Mouse (Mus musculus): Measurements from ENCODE around the gene Cox4i1. TPM values are rescaled to one million over a fixed set of nuclear protein-coding genes. Genes with fewer than 3 reads are reported as not detected.

Gene Cox4i1
- total and polyA plus RNA-seq, 3 experiments: 519 to 970 (median 711) TPM

GRCm38 (mm10) chr8:120681113-120681512 lies 13.1 kb downstream of the Cox4i1 start:
- no peak overlapping the region for H3K4me3 ChIP-seq (replicated peaks in 1 of 3; ENCODE audit: low read depth in 2 of 3, low read length in 2 of 3, poor library complexity in 1 of 3)
- no peaks in the 10 kb centered on the region for H3K9me3 ChIP-seq (replicated peaks; ENCODE audit: low read length)
- dilution Hi-C loops (cut with MboI; ENCODE audit: extremely low pct_ligation_motif_present, extremely low pct_unique_long_range_greater_than_20kb, low sequenced_read_pairs): no loop called here
- H3K27me3 ChIP-seq (replicated peaks): no peaks in the 10 kb centered on the region
- H3K36me3 ChIP-seq (replicated peaks in 1 of 2; ENCODE audit: control insufficient read depth in 1 of 2, insufficient read depth in 1 of 2, low read length in 1 of 2): peaks cover 0 to 4% of the 10 kb centered on the region in 2 experiments
- H3K4me2 ChIP-seq (ENCODE audit: insufficient read depth, low read depth, poor library complexity, severe bottlenecking): no peak overlapping the region
- H3K79me2 ChIP-seq (replicated peaks; ENCODE audit: control insufficient read depth, extremely low read depth, insufficient read depth, poor library complexity, severe bottlenecking): no peaks in the 10 kb centered on the region
- no peak for TF ChIP-seq CTCF (conservative IDR thresholded peaks at IDR 0.05 in 1 of 2, IDR thresholded peaks at IDR 0.05 in 1 of 2; ENCODE audit: low read depth in 2 of 2, low read length in 2 of 2)
- TF ChIP-seq MYC (IDR thresholded peaks at IDR 0.05; ENCODE audit: low read depth, low read length): 0 out of 2 replicates have a peak, but pooled peaks have one; percentile 23
- no peak for TF ChIP-seq ZNF384 (IDR thresholded peaks at IDR 0.05; ENCODE audit: low read depth, low read length)
- TF ChIP-seq MAFK (IDR thresholded peaks at IDR 0.05; ENCODE audit: insufficient replicate concordance, low read length): no peak
- TF ChIP-seq IRF4 (IDR thresholded peaks at IDR 0.05; ENCODE audit: low read depth, low read length): no peak
- no peak for TF ChIP-seq ZMIZ1 (IDR thresholded peaks at IDR 0.05; ENCODE audit: low read depth, low read length)
- TF ChIP-seq MAX (IDR thresholded peaks at IDR 0.05; ENCODE audit: low read length): peak; percentile 38; the same call in 1 of the 2 replicates
- TF ChIP-seq RAD21 (IDR thresholded peaks at IDR 0.05; ENCODE audit: low read depth, low read length): no peak
- TF ChIP-seq EP300 (IDR thresholded peaks at IDR 0.05; ENCODE audit: low read length): no peak
- no peak overlapping the region for H3K9ac ChIP-seq (ENCODE audit: insufficient read depth, low read depth)
- in situ Hi-C loops (cut with MboI; ENCODE audit: low pct_ligation_motif_present, low pct_unique_long_range_greater_than_20kb, low sequenced_read_pairs): loop anchor here (5.0 kb wide), 1 partner anchor 111 kb away; no protein-coding TSS in a partner anchor
- DNase-seq (ENCODE audit: extremely low read depth): no peak
- H3K4me1 ChIP-seq (ENCODE audit: control insufficient read depth in 1 of 2, insufficient read depth in 2 of 2): peaks cover 24 to 55% of the 10 kb centered on the region in 2 experiments
- no peak overlapping the region for H3K27ac ChIP-seq (ENCODE audit: insufficient read depth, low read depth)

GRCm38 (mm10) chr8:120683602-120684001 lies 15.6 kb downstream of the Cox4i1 start:
- Histone ChIP-seq H3K79me2 (replicated peaks; ENCODE audit: control insufficient read depth, extremely low read depth, insufficient read depth, poor library complexity, severe bottlenecking) (no peaks in the 10 kb centered on the region), H3K4me2 (ENCODE audit: insufficient read depth, low read depth, poor library complexity, severe bottlenecking) (no peak overlapping the region), H3K36me3 (replicated peaks in 1 of 2; ENCODE audit: control insufficient read depth in 1 of 2, insufficient read depth in 1 of 2, low read length in 1 of 2) (no peaks in the 10 kb centered on the region), H3K9ac (ENCODE audit: insufficient read depth, low read depth) (no peak overlapping the region), H3K27me3 (replicated peaks) (peaks cover 10% of the 10 kb centered on the region), H3K9me3 (replicated peaks; ENCODE audit: low read length) (no peaks in the 10 kb centered on the region), H3K27ac (ENCODE audit: insufficient read depth, low read depth) (no peak overlapping the region), H3K4me3 (replicated peaks in 1 of 3; ENCODE audit: low read depth in 2 of 3, low read length in 2 of 3, poor library complexity in 1 of 3) (no peak overlapping the region), H3K4me1 (ENCODE audit: control insufficient read depth in 1 of 2, insufficient read depth in 2 of 2) (peaks cover 24 to 60% of the 10 kb centered on the region in 2 experiments)
- peak; percentile 70 for DNase-seq (ENCODE audit: extremely low read depth)
- in situ Hi-C loops (cut with MboI; ENCODE audit: low pct_ligation_motif_present, low pct_unique_long_range_greater_than_20kb, low sequenced_read_pairs): loop anchor here (5.0 kb wide), 1 partner anchor 109 kb away; no protein-coding TSS in a partner anchor
- dilution Hi-C loops (cut with MboI; ENCODE audit: extremely low pct_ligation_motif_present, extremely low pct_unique_long_range_greater_than_20kb, low sequenced_read_pairs): no loop called here
- TF ChIP-seq ETS1 (conservative IDR thresholded peaks at IDR 0.05; ENCODE audit: low read depth, low read length) (peak; percentile 27), CHD1 (IDR thresholded peaks at IDR 0.05; ENCODE audit: low read depth, low read length) (no peak), JUND (conservative IDR thresholded peaks at IDR 0.05; ENCODE audit: low read depth, low read length) (no peak), EP300 (IDR thresholded peaks at IDR 0.05; ENCODE audit: low read length) (peak; percentile 23; the same call in 1 of the 2 replicates), MYC (IDR thresholded peaks at IDR 0.05; ENCODE audit: low read depth, low read length) (0 out of 2 replicates have a peak, but pooled peaks have one; percentile 32), NELFE (IDR thresholded peaks at IDR 0.05; ENCODE audit: low read depth, low read length) (peak; percentile 55; the same call in 1 of the 2 replicates), USF2 (conservative IDR thresholded peaks at IDR 0.05; ENCODE audit: low read depth, low read length) (no peak), CHD2 (IDR thresholded peaks at IDR 0.05; ENCODE audit: low read length) (peak; percentile 65; the same call in 1 of the 2 replicates), MAFK (IDR thresholded peaks at IDR 0.05; ENCODE audit: insufficient replicate concordance, low read length) (no peak), PAX5 (IDR thresholded peaks at IDR 0.05; ENCODE audit: low read length) (no peak), POLR2A (IDR thresholded peaks at IDR 0.05; ENCODE audit: low read depth, low read length) (no peak), UBTF (IDR thresholded peaks at IDR 0.05; ENCODE audit: low read depth, low read length) (no peak), CTCF (conservative IDR thresholded peaks at IDR 0.05 in 1 of 2, IDR thresholded peaks at IDR 0.05 in 1 of 2; ENCODE audit: low read depth in 2 of 2, low read length in 2 of 2) (peak; percentile 51 to 93; a peak in 3 of 4 replicates), ZMIZ1 (IDR thresholded peaks at IDR 0.05; ENCODE audit: low read depth, low read length) (no peak), ZKSCAN1 (IDR thresholded peaks at IDR 0.05; ENCODE audit: borderline replicate concordance, low read depth, low read length) (no peak), IRF4 (IDR thresholded peaks at IDR 0.05; ENCODE audit: low read depth, low read length) (peak; percentile 50; the same call in 1 of the 2 replicates), MXI1 (IDR thresholded peaks at IDR 0.05; ENCODE audit: low read depth, low read length) (no peak; the same call in 1 of the 2 replicates), MEF2A (IDR thresholded peaks at IDR 0.05; ENCODE audit: borderline replicate concordance, low read depth, low read length) (peak; percentile 43; the same call in 1 of the 2 replicates), RAD21 (IDR thresholded peaks at IDR 0.05; ENCODE audit: low read depth, low read length) (peak; percentile 88), MAZ (IDR thresholded peaks at IDR 0.05; ENCODE audit: low read depth, low read length) (no peak), JUN (IDR thresholded peaks at IDR 0.05; ENCODE audit: insufficient read depth, low read depth, low read length) (no peak), SIN3A (IDR thresholded peaks at IDR 0.05; ENCODE audit: low read length) (no peak), KAT2A (IDR thresholded peaks at IDR 0.05; ENCODE audit: insufficient replicate concordance, low read length) (no peak), TBP (conservative IDR thresholded peaks at IDR 0.05; ENCODE audit: low read depth, low read length) (no peak), HCFC1 (IDR thresholded peaks at IDR 0.05; ENCODE audit: low read depth, low read length) (no peak), GABPA (IDR thresholded peaks at IDR 0.05; ENCODE audit: insufficient replicate concordance, low read depth, low read length) (no peak), TCF12 (IDR thresholded peaks at IDR 0.05; ENCODE audit: low read depth, low read length) (peak; percentile 92), NRF1 (IDR thresholded peaks at IDR 0.05; ENCODE audit: low read depth, low read length) (no peak), E2F4 (IDR thresholded peaks at IDR 0.05; ENCODE audit: insufficient replicate concordance, low read depth, low read length) (no peak)
